Mouse (Mus musculus): ENCODE measurements at regions not wholly inside any gene's neighbourhood (a gene's known extent, or its start where the extent isn't known, plus 50 kb on each side); places are given as distances from the start of the nearest gene placed in this dataset.

- no peak overlapping the region for H3K27ac ChIP-seq
- no peak for DNase-seq (ENCODE audit: extremely low spot score in 1 of 2, low spot score in 2 of 2)
- TF ChIP-seq CTCF (IDR thresholded peaks at IDR 0.05): no peak
- intact Hi-C loops (cut with DNase I): no loop called here
- no peak overlapping the region for H3K4me3 ChIP-seq
Observed at GRCm38 (mm10) chr1:63365126-63365525, 80.6 kb upstream of the Adam23 start.

GRCm38 (mm10) chr1:63367697-63368376, 77.9 kb upstream of the Adam23 start:
- Histone ChIP-seq H3K27ac (no peak overlapping the region), H3K4me3 (no peak overlapping the region)
- TF ChIP-seq CTCF (IDR thresholded peaks at IDR 0.05): no peak
- intact Hi-C loops (cut with DNase I): no loop called here
- DNase-seq (ENCODE audit: extremely low spot score in 1 of 2, low spot score in 2 of 2): peak; percentile 19 to 39

- DNase-seq (ENCODE audit: extremely low spot score in 1 of 2, low spot score in 2 of 2): no peak
- Histone ChIP-seq H3K27ac (no peak overlapping the region), H3K4me3 (no peak overlapping the region)
- TF ChIP-seq CTCF (IDR thresholded peaks at IDR 0.05): no peak
- intact Hi-C loops (cut with DNase I): no loop called here
Observed at GRCm38 (mm10) chr1:63368921-63369320, 76.8 kb upstream of the Adam23 start.

GRCm38 (mm10) chr1:63369561-63369960, 76.1 kb upstream of the Adam23 start:
- intact Hi-C loops (cut with DNase I): no loop called here
- TF ChIP-seq CTCF (IDR thresholded peaks at IDR 0.05): no peak
- DNase-seq (ENCODE audit: extremely low spot score in 1 of 2, low spot score in 2 of 2): no peak
- H3K4me3 ChIP-seq: no peak overlapping the region
- no peak overlapping the region for H3K27ac ChIP-seq

- H3K4me3 ChIP-seq: no peak overlapping the region
- no peak for TF ChIP-seq CTCF (IDR thresholded peaks at IDR 0.05)
- no peak for DNase-seq (ENCODE audit: extremely low spot score in 1 of 2, low spot score in 2 of 2)
- no peak overlapping the region for H3K27ac ChIP-seq
- intact Hi-C loops (cut with DNase I): no loop called here
Observed at GRCm38 (mm10) chr1:63383110-63383509, 62.6 kb upstream of the Adam23 start.

- H3K27ac ChIP-seq: no peak overlapping the region
- TF ChIP-seq CTCF (IDR thresholded peaks at IDR 0.05): no peak
- intact Hi-C loops (cut with DNase I): no loop called here
- no peak overlapping the region for H3K4me3 ChIP-seq
- no peak for DNase-seq (ENCODE audit: extremely low spot score in 1 of 2, low spot score in 2 of 2)
Observed at GRCm38 (mm10) chr1:63385116-63385515, 60.6 kb upstream of the Adam23 start.

- intact Hi-C loops (cut with DNase I): no loop called here
- no peak overlapping the region for H3K4me3 ChIP-seq
- no peak overlapping the region for H3K27ac ChIP-seq
- DNase-seq (ENCODE audit: extremely low spot score in 1 of 2, low spot score in 2 of 2): no peak
- TF ChIP-seq CTCF (IDR thresholded peaks at IDR 0.05): no peak
Observed at GRCm38 (mm10) chr1:63395427-63395826, 50.3 kb upstream of the Adam23 start.

Measured in left cerebral cortex, adult 2 months (tissue).